Mouse (Mus musculus) hindbrain, embryonic 16.5 days (tissue): ENCODE measurements around the gene Slc7a11. TPM values are rescaled to one million over a fixed set of nuclear protein-coding genes. Genes with fewer than 3 reads are reported as not detected.

Experiments used
- ATAC-seq: fragments of 200-750 bp; cut with Nextera tagmentation; 2 replicates; pipeline ENCODE4 v1.8.0; 2017; ENCODE audit warnings: moderate TSS enrichment, moderate library complexity
- H3K27ac ChIP-seq: fragments of 300-500 bp; sonication (generic); 2 replicates; pipeline ENCODE4 v1.5.1; 2014; ENCODE audit warnings: low read depth, mild to moderate bottlenecking, control low read depth, low read length, moderate library complexity
- H3K27me3 ChIP-seq: fragments of 300-500 bp; sonication (generic); replicated peaks from 2 replicates; pipeline ENCODE4 v1.6.1; 2014; ENCODE audit warnings: low read length; ENCODE audit not compliant: control insufficient read depth, insufficient read depth
- H3K36me3 ChIP-seq: fragments of 300-500 bp; sonication (generic); 2 replicates; pipeline ENCODE4 v1.6.1; 2014; ENCODE audit warnings: mild to moderate bottlenecking, low read length, moderate library complexity, mixed read lengths; ENCODE audit not compliant: control insufficient read depth, insufficient read depth
- H3K4me1 ChIP-seq: fragments of 300-500 bp; sonication (generic); 2 replicates; pipeline ENCODE4 v1.6.1; 2014; ENCODE audit warnings: low read depth, low read length; ENCODE audit not compliant: control insufficient read depth, insufficient read depth
- H3K4me2 ChIP-seq: fragments of 300-500 bp; sonication (generic); 2 replicates; pipeline ENCODE4 v1.6.1; 2014; ENCODE audit warnings: mild to moderate bottlenecking, low read length, control low read depth, moderate library complexity
- H3K4me3 ChIP-seq: fragments of 300-500 bp; sonication (generic); 2 replicates; pipeline ENCODE4 v1.5.1; 2014; ENCODE audit warnings: mild to moderate bottlenecking, low read length, control low read depth, moderate library complexity
- H3K9ac ChIP-seq: fragments of 300-500 bp; sonication (generic); 2 replicates; pipeline ENCODE4 v1.6.1; 2014; ENCODE audit warnings: low read depth, mild to moderate bottlenecking, control low read depth, low read length, moderate library complexity
- H3K9me3 ChIP-seq: fragments of 300-500 bp; sonication (generic); 2 replicates; pipeline ENCODE4 v1.6.1; 2014; ENCODE audit warnings: mild to moderate bottlenecking, low read length, moderate library complexity; ENCODE audit not compliant: control insufficient read depth
- WGBS: fragments of 180-500 bp; shearing (Covaris S2); extraction: QIAGEN DNeasy Blood & Tissue Kit; methylation state at CpG from one replicate; pipeline ENCODE4 v1.1.7; 2014; 5-methylcytosine and 5-hydroxymethylcytosine counted together
- polyA plus RNA-seq: library from polyadenylated mRNA; unstranded; fragments of >200 nt; fragmentation: Nextera tagmentation; extraction: Ambion mirVana; gene quantifications from 2 replicates; pipeline ENCODE4 v1.2.1, GENCODE M21; 2015

The Slc7a11 gene
- polyA plus RNA-seq, 1 experiment from 2014 or later: 3.4 TPM

DNA sequence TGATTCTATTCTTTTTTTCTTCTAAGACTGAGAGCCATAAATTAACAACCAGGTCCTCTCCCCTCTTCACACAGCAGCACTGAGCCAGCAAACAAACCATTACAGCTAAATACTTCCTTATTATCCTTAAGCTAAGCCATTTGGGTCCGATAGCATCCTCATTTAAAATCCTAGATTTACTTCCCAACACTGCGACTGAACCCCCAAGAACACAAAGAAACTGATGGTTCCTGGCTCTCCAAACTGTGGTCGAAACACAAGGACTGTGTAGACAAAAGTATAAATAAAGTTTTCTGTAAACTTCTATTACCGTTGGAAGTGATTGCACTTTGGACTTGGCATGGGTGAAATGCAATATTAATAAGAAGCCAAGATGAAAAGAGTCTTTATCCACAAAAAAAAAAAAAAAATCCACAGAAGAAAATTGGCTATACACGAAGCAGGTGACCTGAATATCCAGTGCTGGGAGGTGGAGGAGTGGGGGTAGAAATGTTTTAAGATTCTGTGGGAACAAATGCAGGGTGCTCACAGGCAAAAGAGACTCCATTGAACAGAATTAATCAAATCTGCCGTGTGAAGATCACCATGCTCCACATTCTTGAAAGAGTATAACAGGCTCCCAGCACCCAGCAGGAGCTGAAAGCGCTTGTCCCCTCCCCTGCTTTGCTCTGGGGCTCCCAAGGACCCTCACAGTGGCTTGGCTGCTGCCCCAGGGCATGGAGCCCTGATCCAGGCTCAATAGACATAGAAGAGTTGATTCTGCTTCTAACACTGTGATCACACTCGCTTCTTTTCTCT, 21.7 kb downstream of the Slc7a11 start:
- H3K36me3 ChIP-seq: no peaks in the 10 kb centered on the region
- no peaks in the 10 kb centered on the region for H3K4me1 ChIP-seq
- H3K27ac ChIP-seq: peak overlapping the region; percentile 47; the same call in 1 of the 2 replicates
- H3K4me2 ChIP-seq: no peak overlapping the region
- ATAC-seq: peak; percentile 96
- no peaks in the 10 kb centered on the region for H3K9me3 ChIP-seq
- no peak overlapping the region for H3K4me3 ChIP-seq
- WGBS: 34% methylated on average over 8 of the region's 8 CpGs
- H3K9ac ChIP-seq: no peak overlapping the region
- no peaks in the 10 kb centered on the region for H3K27me3 ChIP-seq

DNA sequence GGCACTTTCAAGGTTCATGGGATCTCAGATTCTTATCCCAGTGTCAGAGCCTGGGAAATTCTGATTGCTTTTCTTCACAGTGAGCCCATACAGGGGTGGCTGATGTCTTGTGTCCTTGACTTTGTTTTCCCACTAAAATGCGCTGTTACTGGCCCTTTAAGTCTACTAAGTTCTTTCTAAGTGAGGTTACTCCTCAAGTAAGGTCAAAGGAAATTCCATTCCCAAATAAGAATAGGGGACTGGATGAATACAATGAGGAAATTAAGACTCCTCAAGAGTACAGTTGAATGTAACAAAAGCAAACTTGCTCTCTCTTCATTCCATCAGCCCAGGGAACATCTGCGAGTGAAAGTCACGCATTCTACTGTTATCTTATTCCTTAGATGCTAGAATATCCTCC, 24.3 kb downstream of the Slc7a11 start:
- Histone ChIP-seq H3K27me3 (no peaks in the 10 kb centered on the region), H3K36me3 (no peaks in the 10 kb centered on the region), H3K4me1 (no peaks in the 10 kb centered on the region), H3K9ac (no peak overlapping the region), H3K4me2 (no peak overlapping the region), H3K4me3 (no peak overlapping the region), H3K9me3 (no peaks in the 10 kb centered on the region), H3K27ac (no peak overlapping the region)
- WGBS: 91% methylated on average over 3 of the region's 3 CpGs
- no peak for ATAC-seq

DNA sequence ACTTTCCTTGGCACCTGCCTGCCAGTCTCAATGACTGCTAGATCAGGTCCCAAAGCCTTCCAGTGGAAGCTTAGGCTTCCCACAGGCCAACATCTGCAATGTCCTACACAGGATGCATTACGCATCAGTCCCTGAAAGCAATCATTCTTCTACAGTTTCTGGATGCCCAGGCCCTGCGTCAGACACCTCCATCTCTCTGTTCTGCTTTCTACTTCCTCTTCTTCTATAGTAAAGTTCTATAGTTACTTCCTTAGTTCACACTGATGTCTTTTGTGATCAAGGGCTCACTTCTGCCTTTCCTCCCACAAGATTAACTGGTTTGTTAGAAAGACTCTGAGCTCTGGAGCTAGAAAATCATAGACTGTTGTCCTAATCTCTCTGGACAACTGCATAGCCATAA, 36.6 kb downstream of the Slc7a11 start:
- H3K36me3 ChIP-seq: no peaks in the 10 kb centered on the region
- no peak overlapping the region for H3K9ac ChIP-seq
- no peak overlapping the region for H3K27ac ChIP-seq
- no peak overlapping the region for H3K4me3 ChIP-seq
- no peaks in the 10 kb centered on the region for H3K27me3 ChIP-seq
- ATAC-seq: no peak
- WGBS: 89% methylated on average over 2 of the region's 2 CpGs
- H3K4me1 ChIP-seq: no peaks in the 10 kb centered on the region
- H3K9me3 ChIP-seq: no peaks in the 10 kb centered on the region
- no peak overlapping the region for H3K4me2 ChIP-seq

DNA sequence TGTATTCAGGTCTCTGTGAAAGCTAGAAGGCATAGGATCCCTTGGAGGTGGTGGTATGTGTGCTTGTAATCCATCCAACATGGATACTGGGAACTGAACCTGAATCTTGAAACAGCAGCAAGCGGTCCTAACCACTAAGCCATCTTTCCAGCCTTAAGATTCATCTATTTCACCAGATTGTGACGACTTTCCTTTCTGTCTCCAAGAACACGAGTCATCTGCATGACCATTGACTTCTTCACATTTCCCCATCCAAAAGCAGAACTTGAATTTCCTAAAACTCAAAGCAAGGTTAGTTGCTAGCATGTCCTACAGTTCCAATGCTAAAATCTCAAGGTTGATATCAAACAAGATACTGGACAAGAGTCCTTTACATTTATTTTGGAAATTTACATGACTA, 37.5 kb downstream of the Slc7a11 start:
- Histone ChIP-seq H3K9ac (no peak overlapping the region), H3K27me3 (no peaks in the 10 kb centered on the region), H3K27ac (no peak overlapping the region), H3K4me2 (no peak overlapping the region), H3K4me3 (no peak overlapping the region), H3K9me3 (no peaks in the 10 kb centered on the region), H3K4me1 (no peaks in the 10 kb centered on the region), H3K36me3 (no peaks in the 10 kb centered on the region)
- ATAC-seq: no peak
- 82% methylated on average over 3 of the region's 3 CpGs for WGBS

DNA sequence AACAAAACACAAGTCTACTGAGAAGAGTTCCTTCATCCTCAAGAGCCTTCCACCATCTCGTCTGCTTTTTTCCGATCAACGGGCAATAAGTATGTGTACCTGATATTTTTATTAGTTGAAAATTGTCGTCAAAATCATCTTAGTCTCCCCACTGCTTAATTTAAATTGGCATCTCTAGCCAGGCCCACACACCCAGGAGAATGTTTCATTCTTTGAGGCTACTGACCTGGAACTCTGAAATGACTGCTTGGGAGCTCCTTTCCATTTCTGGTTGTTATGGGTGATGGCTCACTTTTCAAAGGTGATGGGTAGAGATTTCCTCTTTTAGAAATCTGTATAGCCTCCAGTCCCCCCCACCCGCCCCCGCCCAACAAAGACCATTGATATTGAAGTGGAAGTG, 54.6 kb downstream of the Slc7a11 start:
- Histone ChIP-seq H3K27ac (no peak overlapping the region), H3K4me1 (no peaks in the 10 kb centered on the region), H3K4me2 (no peak overlapping the region), H3K27me3 (no peaks in the 10 kb centered on the region), H3K36me3 (no peaks in the 10 kb centered on the region), H3K4me3 (no peak overlapping the region), H3K9me3 (no peaks in the 10 kb centered on the region; the same call in 1 of the 2 replicates), H3K9ac (no peak overlapping the region)
- ATAC-seq: no peak
- WGBS: 79% methylated on average over 6 of the region's 6 CpGs

DNA sequence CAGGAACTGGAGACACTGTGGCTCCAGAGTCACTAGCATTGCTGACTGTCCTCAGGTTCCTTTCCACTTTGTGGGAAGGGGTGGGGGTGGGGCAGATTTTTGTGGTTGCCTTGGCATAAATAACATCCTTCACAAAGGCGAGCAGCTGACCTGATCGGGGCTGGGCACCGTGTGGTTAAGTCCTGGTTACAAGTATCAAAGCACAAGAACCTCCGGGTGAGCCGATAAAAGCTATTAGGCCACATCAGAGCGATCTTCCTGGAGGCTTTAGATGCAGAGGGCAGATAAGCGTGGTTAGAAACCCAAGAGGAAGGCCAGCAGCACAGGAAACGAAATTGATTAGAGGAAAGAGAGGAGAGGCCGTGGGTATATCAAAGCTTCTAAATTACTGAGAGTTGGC, 55.1 kb downstream of the Slc7a11 start:
- Histone ChIP-seq H3K9ac (no peak overlapping the region), H3K9me3 (no peaks in the 10 kb centered on the region; the same call in 1 of the 2 replicates), H3K4me2 (no peak overlapping the region), H3K4me1 (no peaks in the 10 kb centered on the region), H3K27ac (no peak overlapping the region), H3K4me3 (no peak overlapping the region), H3K27me3 (no peaks in the 10 kb centered on the region), H3K36me3 (no peaks in the 10 kb centered on the region)
- 53% methylated on average over 9 of the region's 9 CpGs for WGBS
- ATAC-seq: no peak

DNA sequence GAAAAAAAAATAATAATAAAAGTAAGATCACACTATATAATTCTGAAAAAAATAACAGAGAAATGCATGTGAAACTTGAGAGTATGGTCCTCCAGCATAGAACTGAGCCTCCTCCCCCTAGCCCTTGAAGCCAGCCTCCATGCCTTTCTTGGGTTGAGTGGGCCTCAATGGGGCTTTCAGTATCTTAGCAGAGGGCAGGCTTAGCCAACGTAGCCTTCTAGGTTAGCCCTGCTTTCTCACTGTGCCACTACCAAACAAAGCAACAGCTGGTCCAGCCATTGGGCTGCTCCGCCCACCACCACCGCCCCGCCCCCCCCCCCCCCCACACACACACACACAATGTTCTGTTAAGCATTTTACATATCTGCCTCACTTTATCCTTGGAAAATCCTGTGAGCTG, 56.1 kb downstream of the Slc7a11 start:
- Histone ChIP-seq H3K4me1 (no peaks in the 10 kb centered on the region), H3K27me3 (no peaks in the 10 kb centered on the region), H3K27ac (no peak overlapping the region), H3K9me3 (no peaks in the 10 kb centered on the region; the same call in 1 of the 2 replicates), H3K4me3 (no peak overlapping the region), H3K36me3 (no peaks in the 10 kb centered on the region), H3K9ac (no peak overlapping the region), H3K4me2 (no peak overlapping the region)
- WGBS: 37% methylated on average over 4 of the region's 4 CpGs
- ATAC-seq: peak; percentile 56; the same call in 1 of the 2 replicates

DNA sequence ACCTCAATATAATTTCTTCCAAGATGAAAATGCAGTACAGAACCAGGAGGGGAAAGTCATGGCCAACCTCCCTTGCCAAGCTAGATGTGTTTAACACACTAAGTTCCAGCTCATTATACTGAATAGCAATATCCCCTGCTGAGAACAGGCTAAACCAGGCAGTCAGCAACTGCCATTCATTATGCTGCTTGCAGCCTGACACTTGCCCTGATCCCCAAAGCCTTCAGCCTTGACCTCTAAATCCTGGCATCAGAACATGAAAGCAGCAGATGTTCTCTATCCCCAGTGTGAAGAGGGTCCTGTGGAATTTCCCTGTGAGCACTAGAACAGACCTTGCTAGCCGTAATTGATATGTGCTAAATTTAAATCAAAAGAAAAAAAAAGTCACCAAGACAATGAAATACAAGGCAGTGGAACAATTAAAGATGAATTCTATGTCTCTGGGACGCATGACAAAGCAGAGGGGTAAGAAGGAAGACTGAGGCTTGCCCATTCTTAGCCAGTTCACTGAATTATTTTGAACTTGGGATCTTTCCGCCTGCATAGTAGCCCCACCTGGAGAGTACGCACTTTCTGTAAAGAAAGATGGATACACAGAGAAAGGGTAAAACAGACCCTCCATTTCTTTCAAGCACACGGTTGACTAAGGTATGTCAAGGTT, 56.7 kb downstream of the Slc7a11 start:
- ATAC-seq: peak; percentile 36; the same call in 1 of the 2 replicates
- H3K9ac ChIP-seq: no peak overlapping the region
- H3K27me3 ChIP-seq: no peaks in the 10 kb centered on the region

DNA sequence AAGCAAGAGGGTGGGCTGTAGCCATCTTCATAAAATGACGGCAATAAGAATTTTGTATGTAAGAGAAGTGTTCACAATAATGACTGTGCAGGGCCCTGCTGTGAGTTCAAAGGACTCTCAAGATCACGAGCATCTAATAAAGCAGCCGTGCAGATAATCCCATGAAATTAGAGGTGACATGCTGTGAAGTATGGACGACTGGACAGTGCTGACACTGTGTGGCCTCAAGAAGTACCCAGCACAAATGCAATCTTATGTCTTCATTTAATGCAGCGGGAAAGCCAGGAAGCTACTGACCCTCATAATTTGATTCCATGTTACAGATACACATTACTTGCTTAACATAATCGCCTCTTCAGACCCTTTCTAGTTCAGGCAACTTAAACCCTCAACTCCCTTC, 57.3 kb downstream of the Slc7a11 start:
- H3K9me3 ChIP-seq: no peaks in the 10 kb centered on the region; the same call in 1 of the 2 replicates
- H3K27me3 ChIP-seq: no peaks in the 10 kb centered on the region
- H3K4me1 ChIP-seq: peaks cover 4% of the 10 kb centered on the region
- no peak for ATAC-seq
- H3K4me3 ChIP-seq: no peak overlapping the region
- 44% methylated on average over 6 of the region's 6 CpGs for WGBS
- no peak overlapping the region for H3K9ac ChIP-seq
- H3K27ac ChIP-seq: no peak overlapping the region
- no peak overlapping the region for H3K4me2 ChIP-seq
- H3K36me3 ChIP-seq: no peaks in the 10 kb centered on the region

More for the DNA sequence above, 56.7 kb downstream of the Slc7a11 start:
- no peaks in the 10 kb centered on the region for H3K36me3 ChIP-seq
- H3K4me2 ChIP-seq: no peak overlapping the region
- peaks cover 4% of the 10 kb centered on the region for H3K4me1 ChIP-seq
- H3K4me3 ChIP-seq: no peak overlapping the region
- H3K9me3 ChIP-seq: no peaks in the 10 kb centered on the region; the same call in 1 of the 2 replicates
- WGBS: 68% methylated on average over 5 of the region's 5 CpGs
- H3K27ac ChIP-seq: no peak overlapping the region
